Mouse (Mus musculus) spleen, adult 2 months (tissue): ENCODE data around the gene Ntrk3. TPM values are rescaled to one million over a fixed set of nuclear protein-coding genes. Genes with fewer than 3 reads are reported as not detected.

ENCODE experiments used
- DNase-seq, 2 experiments: peaks; one replicate each; pipeline versions ENCODE4 v3.0.0 to v3.0.0-alpha.2; 2012 to 2021; ENCODE audit warnings: low spot score in 2 of 2, low read depth in 1 of 2
- H3K27ac ChIP-seq: fragments of 200-500 bp; 2 replicates; pipeline ENCODE4 v1.5.1; 2012; ENCODE audit warnings: low read length, inconsistent platforms; ENCODE audit not compliant: insufficient read depth
- H3K27me3 ChIP-seq: fragments of 200-500 bp; 2 replicates; pipeline ENCODE4 v1.6.1; 2012; ENCODE audit warnings: mild to moderate bottlenecking, moderate library complexity, low read length, inconsistent platforms; ENCODE audit not compliant: control insufficient read depth, insufficient read depth
- H3K36me3 ChIP-seq: fragments of 200-500 bp; 2 replicates; pipeline ENCODE4 v1.6.1; 2012; ENCODE audit warnings: mild to moderate bottlenecking, low read length, inconsistent platforms; ENCODE audit not compliant: control insufficient read depth, insufficient read depth
- H3K4me1 ChIP-seq: fragments of 200-500 bp; 2 replicates; pipeline ENCODE4 v1.6.1; 2011; ENCODE audit warnings: inconsistent platforms; ENCODE audit not compliant: control insufficient read depth, insufficient read depth, insufficient read length
- H3K4me3 ChIP-seq: fragments of 200-500 bp; 2 replicates; pipeline ENCODE4 v1.5.1; 2011; ENCODE audit warnings: mild to moderate bottlenecking, inconsistent platforms; ENCODE audit not compliant: insufficient read depth, insufficient read length; ENCODE audit errors: extremely low read depth
- CTCF ChIP-seq: fragments of 200-500 bp; IDR thresholded peaks from 2 replicates; pipeline ENCODE4 v1.5.1; 2011; ENCODE audit warnings: mild to moderate bottlenecking, inconsistent platforms; ENCODE audit not compliant: insufficient read depth, insufficient read length, insufficient replicate concordance; ENCODE audit errors: extremely low read depth
- POLR2A ChIP-seq: fragments of 200-500 bp; IDR thresholded peaks from 2 replicates; pipeline ENCODE4 v1.6.1; 2011; ENCODE audit warnings: low read depth, low read length, inconsistent platforms
- WGBS: fragments of 180-500 bp; shearing (Covaris S2); methylation state at CpG from one replicate; pipeline ENCODE4 v1.1.7; 2018; 5-methylcytosine and 5-hydroxymethylcytosine counted together
- polyA plus RNA-seq: library from polyadenylated mRNA; depleted of rRNA; stranded (reverse); fragments of >200 nt; gene quantifications from 2 replicates; pipeline ENCODE4 v1.2.3, GENCODE M21; 2012

Gene Ntrk3
- polyA plus RNA-seq, 1 experiment = 1.5 TPM

DNA sequence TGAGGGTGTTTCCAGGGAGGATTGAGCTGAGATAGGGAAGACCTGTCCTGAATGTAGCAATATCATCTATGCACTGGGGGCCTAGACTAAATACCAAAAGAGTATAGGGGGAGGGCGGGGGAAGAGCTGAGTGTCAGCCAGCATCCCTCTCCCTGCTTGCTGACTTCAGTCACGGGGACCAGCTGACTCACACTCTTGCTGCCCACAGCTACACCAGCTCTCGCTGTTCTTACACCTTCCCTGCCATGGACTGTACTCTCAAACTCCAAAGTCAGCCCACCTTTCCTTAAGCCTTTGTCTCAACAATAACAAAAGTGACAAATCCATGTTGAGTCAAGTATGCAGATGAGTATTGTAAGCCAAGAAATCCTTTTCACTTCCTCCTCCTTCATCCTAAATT is 136.0 kb downstream of the Ntrk3 start:
- Histone ChIP-seq H3K27me3 (no peaks in the 10 kb centered on the region), H3K36me3 (no peaks in the 10 kb centered on the region), H3K4me1 (no peaks in the 10 kb centered on the region), H3K27ac (no peak overlapping the region), H3K4me3 (no peak overlapping the region)
- DNase-seq = no peak
- TF ChIP-seq POLR2A = no peak
- no peak for TF ChIP-seq CTCF
- 89% methylated on average over 3 of the region's 3 CpGs for WGBS

DNA sequence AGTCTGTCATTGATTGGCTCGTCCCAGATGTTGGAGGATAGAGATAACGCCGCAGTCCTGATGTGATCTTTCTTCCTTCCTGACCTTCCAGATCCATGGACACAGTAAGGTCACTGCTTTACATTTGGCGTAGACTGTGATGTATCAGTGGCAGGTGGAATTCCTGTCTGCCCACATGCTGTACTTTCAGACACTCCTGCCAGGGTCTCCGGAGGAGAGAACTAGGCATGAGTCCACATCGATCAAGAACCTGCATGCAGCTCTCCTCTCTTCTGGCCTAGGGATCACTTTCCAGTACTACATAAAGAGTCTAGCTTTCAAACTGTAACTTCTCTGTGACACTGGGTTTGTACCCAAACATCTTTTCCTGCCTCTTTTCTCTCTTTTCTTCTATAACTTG is 136.9 kb downstream of the Ntrk3 start:
- H3K4me1 ChIP-seq = no peaks in the 10 kb centered on the region
- TF ChIP-seq CTCF (no peak), POLR2A (no peak)
- 86% methylated on average over 6 of the region's 6 CpGs for WGBS
- no peak overlapping the region for H3K4me3 ChIP-seq
- H3K27me3 ChIP-seq = no peaks in the 10 kb centered on the region
- no peaks in the 10 kb centered on the region for H3K36me3 ChIP-seq
- DNase-seq = no peak
- no peak overlapping the region for H3K27ac ChIP-seq

- no peaks in the 10 kb centered on the region for H3K4me1 ChIP-seq
- no peaks in the 10 kb centered on the region for H3K27me3 ChIP-seq
- no peak overlapping the region for H3K27ac ChIP-seq
- WGBS = 75% methylated on average over 6 of the region's 6 CpGs
- H3K36me3 ChIP-seq = no peaks in the 10 kb centered on the region
- no peak overlapping the region for H3K4me3 ChIP-seq
- DNase-seq = no peak
- TF ChIP-seq CTCF (no peak), POLR2A (no peak)
Measured at GRCm38 (mm10) chr7:78599941-78600677, 137.7 kb downstream of the Ntrk3 start.

DNA sequence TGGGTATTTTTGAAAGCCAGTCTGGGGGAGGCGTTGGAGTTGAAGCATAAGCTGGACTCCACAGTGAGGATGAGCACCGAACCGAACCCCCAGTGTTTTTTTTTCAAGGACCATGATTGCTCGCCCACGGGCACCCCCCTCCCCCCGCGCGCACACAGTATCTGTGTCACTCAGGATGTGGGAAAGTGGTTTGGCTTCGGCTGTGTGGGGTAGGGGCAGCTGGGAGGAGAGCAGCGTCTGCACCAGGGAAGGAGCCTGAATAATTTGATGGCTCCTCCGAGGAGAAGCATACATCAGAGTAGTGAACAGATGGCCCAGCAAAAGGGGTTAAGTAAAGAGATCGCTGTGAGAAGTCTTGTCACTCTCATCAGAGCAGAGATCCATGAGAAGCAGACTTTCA is 139.7 kb downstream of the Ntrk3 start:
- no peaks in the 10 kb centered on the region for H3K4me1 ChIP-seq
- no peak overlapping the region for H3K27ac ChIP-seq
- WGBS = 6% methylated on average over 12 of the region's 12 CpGs
- no peak for DNase-seq
- no peaks in the 10 kb centered on the region for H3K27me3 ChIP-seq
- TF ChIP-seq POLR2A (no peak), CTCF (no peak)
- H3K36me3 ChIP-seq = no peaks in the 10 kb centered on the region
- no peak overlapping the region for H3K4me3 ChIP-seq

DNA sequence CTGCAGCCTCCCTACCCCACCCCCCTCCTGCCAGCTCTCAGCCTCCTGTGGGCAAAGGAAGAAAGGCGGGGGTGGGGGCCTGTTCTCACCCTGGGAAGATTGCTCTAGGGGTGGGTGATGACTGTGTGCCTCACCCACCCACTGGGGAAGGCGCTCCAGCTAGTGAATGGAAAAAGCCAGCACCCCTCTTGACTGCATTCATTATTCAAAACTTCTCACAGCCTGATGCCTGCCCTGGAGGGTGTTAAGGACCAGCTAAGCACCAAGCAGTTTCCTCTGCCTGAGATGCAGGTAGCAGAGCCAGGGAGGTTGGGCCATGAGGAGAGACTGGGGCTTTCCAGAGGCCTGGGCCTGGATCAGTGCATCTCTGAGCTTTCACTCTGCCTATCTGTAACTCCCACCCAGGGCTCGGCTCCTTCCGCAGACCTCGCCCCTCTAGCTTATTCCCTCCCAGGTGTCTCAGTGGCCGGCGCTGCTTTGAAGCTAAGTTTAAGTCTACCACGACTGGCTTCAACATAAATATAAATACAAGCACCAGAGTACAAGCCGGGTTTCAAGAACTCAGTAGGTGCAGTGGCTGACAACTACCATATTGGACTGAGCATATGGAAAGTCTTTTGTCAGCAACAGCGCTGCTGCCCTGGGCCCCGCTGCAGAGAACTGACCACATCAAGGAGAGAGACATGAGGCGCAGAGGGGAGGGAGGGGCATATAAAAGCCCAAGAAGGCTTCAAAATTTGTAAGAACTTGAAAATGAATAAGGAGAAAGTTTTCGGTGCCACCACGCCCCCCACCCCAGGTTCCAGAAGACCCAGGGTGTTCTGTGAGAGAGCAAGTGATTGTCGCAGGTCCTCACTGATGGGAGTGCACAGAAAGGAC is 140.3 kb downstream of the Ntrk3 start:
- 24% methylated on average over 15 of the region's 15 CpGs for WGBS
- no peaks in the 10 kb centered on the region for H3K27me3 ChIP-seq
- H3K4me1 ChIP-seq = no peaks in the 10 kb centered on the region
- H3K4me3 ChIP-seq = no peak overlapping the region
- no peak for DNase-seq
- 0 out of 2 replicates have a peak overlapping the region, but pooled peaks have one; percentile 23 for H3K27ac ChIP-seq
- H3K36me3 ChIP-seq = no peaks in the 10 kb centered on the region
- TF ChIP-seq CTCF = no peak
- no peak for TF ChIP-seq POLR2A

GRCm38 (mm10) chr7:78596556-78596955 is 141.3 kb downstream of the Ntrk3 start:
- Histone ChIP-seq H3K4me1 (no peaks in the 10 kb centered on the region), H3K27ac (no peak overlapping the region), H3K27me3 (no peaks in the 10 kb centered on the region), H3K36me3 (no peaks in the 10 kb centered on the region), H3K4me3 (no peak overlapping the region)
- 77% methylated on average over 5 of the region's 5 CpGs for WGBS
- DNase-seq = no peak
- TF ChIP-seq POLR2A (no peak), CTCF (no peak)

- DNase-seq = peak in 1 of 2 experiments; percentile 26
- Histone ChIP-seq H3K4me1 (no peaks in the 10 kb centered on the region), H3K36me3 (no peaks in the 10 kb centered on the region), H3K4me3 (no peak overlapping the region), H3K27me3 (no peaks in the 10 kb centered on the region), H3K27ac (no peak overlapping the region)
- no peak for TF ChIP-seq POLR2A
- peak; percentile 85; the same call in 1 of the 2 replicates for TF ChIP-seq CTCF
- 3% methylated on average over 4 of the region's 4 CpGs for WGBS
Measured at GRCm38 (mm10) chr7:78595895-78596294, 141.9 kb downstream of the Ntrk3 start.
